Mouse (Mus musculus): ENCODE results near the gene Hist1h3e. TPM values are rescaled to one million over a fixed set of nuclear protein-coding genes. Genes with fewer than 3 reads are reported as not detected.
"Not testable (repeated sequence)": the region's sequence is repeated elsewhere in the genome, so short reads cannot be mapped to it uniquely, and the experiment has no call there.

Hist1h3e gene
- polyA plus RNA-seq (2021): 0.56 TPM

GRCm38 (mm10) chr13:23561883-23562659, at the start of gene Hist1h3e:
TSS of gene Hist1h3e (minus strand) at chr13:23562369.
- peak; percentile 97 for DNase-seq (ENCODE audit: low read depth, low spot score)
- in situ Hi-C loops (cut with MboI; ENCODE audit: low pct_unique_long_range_greater_than_20kb): loop anchor here (10.0 kb wide), 1 partner anchor 133 kb away; the partner anchor contains the start of genes Hist1h1t and Hist1h4c

GRCm38 (mm10) chr13:23611638-23612037, 49.5 kb upstream of the Hist1h3e start:
- ATAC-seq (no peak), DNase-seq (ENCODE audit: low read depth, low spot score) (no peak)
- CTCF ChIA-PET: no interaction called here
- in situ Hi-C loops (cut with MboI; ENCODE audit: low pct_unique_long_range_greater_than_20kb): no loop called here
- POLR2A ChIA-PET: no interaction called here
- TF ChIP-seq CTCF (IDR thresholded peaks at IDR 0.05): no peak
- no peaks in the 10 kb centered on the region for H3K27me3 ChIP-seq

More at GRCm38 (mm10) chr13:23561883-23562659, at the start of gene Hist1h3e:
- ATAC-seq: peak; percentile 83
- CTCF ChIA-PET, H3K27me3 ChIP-seq: not testable (repeated sequence)
- POLR2A ChIA-PET: interaction anchor here (1.3 kb wide), 1 partner anchor 22 kb away, joined by 3 read pairs; no protein-coding TSS in a partner anchor

GRCm38 (mm10) chr13:23610393-23610792, 48.2 kb upstream of the Hist1h3e start:
- ATAC-seq (no peak), DNase-seq (ENCODE audit: low read depth, low spot score) (no peak)
- CTCF ChIA-PET: interaction anchor here (1.4 to 2.0 kb wide), 3 partner anchors 9 to 12 kb away, joined by 3 to 9 read pairs (median 4); no protein-coding TSS in a partner anchor
- in situ Hi-C loops (cut with MboI; ENCODE audit: low pct_unique_long_range_greater_than_20kb): no loop called here
- no peaks in the 10 kb centered on the region for H3K27me3 ChIP-seq
- TF ChIP-seq CTCF (IDR thresholded peaks at IDR 0.05): no peak
- POLR2A ChIA-PET: interaction anchor here (2.0 kb wide), 1 partner anchor 10 kb away, joined by 7 read pairs; the partner anchor contains the start of gene Hist1h2be

- POLR2A ChIA-PET: interaction anchor here (2.0 kb wide), 1 partner anchor 11 kb away, joined by 7 read pairs; the partner anchor contains the start of gene Hist1h2be
- no peak for DNase-seq (ENCODE audit: low read depth, low spot score)
Observed at GRCm38 (mm10) chr13:23609844-23610243, 47.7 kb upstream of the Hist1h3e start.

GRCm38 (mm10) chr13:23609209-23609608, 47.0 kb upstream of the Hist1h3e start:
- DNase-seq (ENCODE audit: low read depth, low spot score) (no peak), ATAC-seq (no peak)
- no peak for TF ChIP-seq CTCF (IDR thresholded peaks at IDR 0.05)
- POLR2A ChIA-PET: interaction anchor here (2.0 kb wide), 1 partner anchor 11 kb away, joined by 7 read pairs; the partner anchor contains the start of gene Hist1h2be
- no peaks in the 10 kb centered on the region for H3K27me3 ChIP-seq
- CTCF ChIA-PET: interaction anchor here (1.4 to 2.0 kb wide), 3 partner anchors 8 to 11 kb away, joined by 3 to 9 read pairs (median 4); no protein-coding TSS in a partner anchor
- in situ Hi-C loops (cut with MboI; ENCODE audit: low pct_unique_long_range_greater_than_20kb): no loop called here

More at GRCm38 (mm10) chr13:23609844-23610243, 47.7 kb upstream of the Hist1h3e start:
- no peak for ATAC-seq
- in situ Hi-C loops (cut with MboI; ENCODE audit: low pct_unique_long_range_greater_than_20kb): no loop called here
- CTCF ChIA-PET: interaction anchor here (1.4 to 2.0 kb wide), 3 partner anchors 9 to 11 kb away, joined by 3 to 9 read pairs (median 4); no protein-coding TSS in a partner anchor
- H3K27me3 ChIP-seq: no peaks in the 10 kb centered on the region
- TF ChIP-seq CTCF (IDR thresholded peaks at IDR 0.05): no peak

GRCm38 (mm10) chr13:23605052-23605451, 42.9 kb upstream of the Hist1h3e start:
- DNase-seq (ENCODE audit: low read depth, low spot score): no peak
- no peaks in the 10 kb centered on the region for H3K27me3 ChIP-seq
- in situ Hi-C loops (cut with MboI; ENCODE audit: low pct_unique_long_range_greater_than_20kb): no loop called here
- ChIA-PET POLR2A (interaction anchor here (0.6 to 0.7 kb wide), 2 partner anchors 14 to 22 kb away, joined by 3 read pairs; no protein-coding TSS in a partner anchor), CTCF (interaction anchor here (1.5 to 2.4 kb wide), 2 partner anchors 11 to 14 kb away, joined by 4 to 6 read pairs; no protein-coding TSS in a partner anchor)
- ATAC-seq: no peak
- TF ChIP-seq CTCF (IDR thresholded peaks at IDR 0.05): no peak

- ATAC-seq: no peak
- in situ Hi-C loops (cut with MboI; ENCODE audit: low pct_unique_long_range_greater_than_20kb): no loop called here
- ChIA-PET POLR2A (no interaction called here), CTCF (interaction anchor here (1.5 to 2.4 kb wide), 2 partner anchors 11 to 15 kb away, joined by 4 to 6 read pairs; no protein-coding TSS in a partner anchor)
- no peak for DNase-seq (ENCODE audit: low read depth, low spot score)
- no peaks in the 10 kb centered on the region for H3K27me3 ChIP-seq
- no peak for TF ChIP-seq CTCF (IDR thresholded peaks at IDR 0.05)
Observed at GRCm38 (mm10) chr13:23604452-23604851, 42.3 kb upstream of the Hist1h3e start.

GRCm38 (mm10) chr13:23603182-23603699, 41.1 kb upstream of the Hist1h3e start:
- no peak for TF ChIP-seq CTCF (IDR thresholded peaks at IDR 0.05)
- H3K27me3 ChIP-seq: no peaks in the 10 kb centered on the region
- ATAC-seq (no peak), DNase-seq (ENCODE audit: low read depth, low spot score) (no peak)
- in situ Hi-C loops (cut with MboI; ENCODE audit: low pct_unique_long_range_greater_than_20kb): no loop called here
- ChIA-PET CTCF (interaction anchor here (1.4 to 2.4 kb wide), 2 partner anchors 9 to 16 kb away, joined by 3 to 6 read pairs; no protein-coding TSS in a partner anchor), POLR2A (no interaction called here)

GRCm38 (mm10) chr13:23597957-23598356, 35.8 kb upstream of the Hist1h3e start:
- in situ Hi-C loops (cut with MboI; ENCODE audit: low pct_unique_long_range_greater_than_20kb): loop anchor here (5.0 kb wide), 2 partner anchors 66 to 166 kb away; partner anchors contain the start of genes Hist1h2af and Hist1h4h
- no peak for DNase-seq (ENCODE audit: low read depth, low spot score)
- no peak for ATAC-seq
- peak; percentile 90 for TF ChIP-seq CTCF (IDR thresholded peaks at IDR 0.05)
- POLR2A ChIA-PET: interaction anchor here (0.8 kb wide), 1 partner anchor 23 kb away, joined by 3 read pairs; no protein-coding TSS in a partner anchor
- CTCF ChIA-PET: interaction anchor here (0.8 to 2.4 kb wide), 9 partner anchors 12 to 169 kb away, joined by 3 to 9 read pairs (median 5); no protein-coding TSS in a partner anchor
- H3K27me3 ChIP-seq: no peaks in the 10 kb centered on the region

- POLR2A ChIA-PET: no interaction called here
- DNase-seq (ENCODE audit: low read depth, low spot score): no peak
- ATAC-seq: no peak
- no peak for TF ChIP-seq CTCF (IDR thresholded peaks at IDR 0.05)
- CTCF ChIA-PET: no interaction called here
- in situ Hi-C loops (cut with MboI; ENCODE audit: low pct_unique_long_range_greater_than_20kb): loop anchor here (5.0 kb wide), 2 partner anchors 63 to 163 kb away; partner anchors contain the start of genes Hist1h2af and Hist1h4h
- no peaks in the 10 kb centered on the region for H3K27me3 ChIP-seq
Observed at GRCm38 (mm10) chr13:23595622-23596372, 33.6 kb upstream of the Hist1h3e start.

Data from Patski (cell line).